Mouse (Mus musculus) lung, postnatal 0 days (tissue): ENCODE measurements at regions not wholly inside any gene's neighbourhood (a gene's known extent, or its start where the extent isn't known, plus 50 kb on each side); places are given as distances from the start of the nearest gene placed in this dataset.

Source experiments
- CTCF ChIP-seq: IDR thresholded peaks from 2 replicates; pipeline ENCODE4 v1.5.1; 2016; ENCODE audit warnings: antibody characterized with exemption, mild to moderate bottlenecking
- EP300 ChIP-seq: IDR thresholded peaks from 2 replicates; pipeline ENCODE4 v1.6.1; 2016; ENCODE audit warnings: antibody characterized with exemption, mild to moderate bottlenecking, control low read depth

- TF ChIP-seq CTCF (peak; percentile 83), EP300 (no peak)
Observed at GRCm38 (mm10) chr13:59365460-59365859, 219.6 kb downstream of the Agtpbp1 start.
